Mouse (Mus musculus): Measurements from ENCODE around the gene Dlx4. TPM values are rescaled to one million over a fixed set of nuclear protein-coding genes. Genes with fewer than 3 reads are reported as not detected.

The Dlx4 gene
- total RNA-seq (2014; rRNA removed) = 0.52 and 0.68 TPM in 2 replicates
- polyA plus RNA-seq (2015; fragmentation: Nextera tagmentation; extraction: Ambion mirVana) = 0.29 and 0.43 TPM in 2 replicates

DNA sequence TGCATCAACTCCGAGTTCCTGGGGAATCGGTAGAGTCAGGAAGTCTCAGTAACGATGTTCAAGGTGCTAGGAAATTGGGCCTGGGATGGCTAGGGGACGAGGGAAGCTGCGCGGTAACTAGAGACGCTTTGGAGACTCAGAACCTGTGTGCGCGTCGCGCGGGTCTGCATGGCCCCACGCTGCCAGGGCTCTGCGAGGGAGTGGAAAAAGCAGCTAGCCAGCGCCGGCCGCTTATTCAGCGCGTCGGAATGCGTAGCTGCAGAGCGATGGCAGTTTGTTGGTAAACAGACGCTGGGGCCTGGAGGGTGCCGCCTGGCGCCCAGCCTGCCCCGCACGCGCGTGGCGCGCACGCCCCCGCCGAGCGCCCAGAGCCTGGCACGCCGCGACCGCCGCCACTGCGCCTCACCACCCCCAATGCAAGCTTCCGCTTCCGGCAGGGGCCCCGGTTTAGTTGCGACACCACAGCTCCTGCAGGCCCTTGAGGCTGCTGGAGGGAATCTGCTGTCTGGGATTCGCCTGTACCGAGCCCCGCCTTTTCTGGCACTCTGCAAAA is at the start of gene Dlx4:
TSS of gene Dlx4 (minus strand) at position 413 of the 553 bp plus-strand sequence.
- Histone ChIP-seq H3K36me3 (ENCODE audit: insufficient read depth, low read length) (no peaks in the 10 kb centered on the region), H3K4me3 (ENCODE audit: low read length) (peak within 1 kb of the TSS; percentile 34), H3K27me3 (ENCODE audit: insufficient read depth, low read length) (peaks cover 85% of the 10 kb centered on the region), H3K4me2 (ENCODE audit: low read depth, low read length) (peak within 1 kb of the TSS; percentile 62), H3K4me1 (ENCODE audit: insufficient read depth, low read length) (peaks cover 11% of the 10 kb centered on the region), H3K9ac (replicated peaks; ENCODE audit: low read length) (no peak within 1 kb of the TSS), H3K9me3 (ENCODE audit: low read length) (no peaks in the 10 kb centered on the region), H3K27ac (no peak within 1 kb of the TSS)
- WGBS = under 1% methylated on average over 48 of the region's 48 CpGs
- ATAC-seq (0 out of 2 replicates have a peak, but pooled peaks have one; percentile 45), DNase-seq (ENCODE audit: low spot score) (peak; percentile 46)
- no peak for TF ChIP-seq CTCF (IDR thresholded peaks at IDR 0.05; ENCODE audit: low read depth)

DNA sequence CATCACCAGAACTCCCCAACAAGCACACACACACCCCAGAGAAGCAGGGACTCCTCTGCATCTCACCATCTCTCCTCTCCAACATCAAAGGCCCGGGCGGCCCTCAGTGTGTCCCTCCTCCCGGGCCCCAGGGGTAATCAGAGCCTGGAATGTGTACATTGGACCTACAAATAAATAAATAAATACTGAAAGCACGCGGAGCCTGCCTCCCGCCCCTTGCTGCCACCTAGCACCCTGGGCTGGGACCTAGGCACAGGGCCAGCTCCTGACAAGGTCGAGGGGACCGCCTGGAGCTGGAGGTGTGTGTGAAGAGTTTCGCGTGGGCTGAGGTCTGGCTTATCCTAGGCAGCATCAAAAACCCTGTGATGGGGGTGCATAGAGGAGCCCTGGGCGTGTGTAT is 43.8 kb upstream of the Dlx4 start:
- Histone ChIP-seq H3K4me1 (ENCODE audit: insufficient read depth, low read length) (no peaks in the 10 kb centered on the region), H3K4me3 (ENCODE audit: low read length) (no peak overlapping the region), H3K9ac (replicated peaks; ENCODE audit: low read length) (no peak overlapping the region), H3K27ac (no peak overlapping the region), H3K36me3 (ENCODE audit: insufficient read depth, low read length) (no peaks in the 10 kb centered on the region), H3K27me3 (ENCODE audit: insufficient read depth, low read length) (no peaks in the 10 kb centered on the region), H3K9me3 (ENCODE audit: low read length) (no peaks in the 10 kb centered on the region), H3K4me2 (ENCODE audit: low read depth, low read length) (no peak overlapping the region)
- DNase-seq (ENCODE audit: low spot score) (no peak), ATAC-seq (no peak)
- 64% methylated on average over 11 of the region's 11 CpGs for WGBS
- no peak for TF ChIP-seq CTCF (IDR thresholded peaks at IDR 0.05; ENCODE audit: low read depth)

DNA sequence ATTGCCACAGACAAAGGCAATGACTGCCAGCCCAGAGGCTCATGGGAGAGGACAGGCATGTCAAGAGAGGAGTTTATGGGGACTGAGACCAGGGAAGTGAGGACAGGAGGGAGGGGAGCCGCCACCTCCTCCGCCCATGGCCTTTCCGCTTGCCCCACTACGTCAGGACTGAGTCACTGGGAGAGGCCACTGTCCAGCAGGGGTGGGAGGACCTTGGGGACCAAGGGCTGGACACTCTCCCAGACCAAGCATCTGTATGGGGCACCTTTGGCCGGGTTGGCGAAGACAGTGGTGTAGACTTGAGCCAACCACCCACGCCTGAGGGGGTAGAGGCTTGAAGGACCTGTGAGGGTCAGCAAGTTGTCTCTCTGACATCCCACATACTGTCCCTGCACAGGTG is 40.8 kb upstream of the Dlx4 start:
- no peaks in the 10 kb centered on the region for H3K27me3 ChIP-seq (ENCODE audit: insufficient read depth, low read length)
- 91% methylated on average over 7 of the region's 7 CpGs for WGBS
- no peak overlapping the region for H3K9ac ChIP-seq (replicated peaks; ENCODE audit: low read length)
- ATAC-seq (no peak), DNase-seq (ENCODE audit: low spot score) (no peak)
- no peaks in the 10 kb centered on the region for H3K9me3 ChIP-seq (ENCODE audit: low read length)
- no peaks in the 10 kb centered on the region for H3K36me3 ChIP-seq (ENCODE audit: insufficient read depth, low read length)
- H3K4me2 ChIP-seq (ENCODE audit: low read depth, low read length) = no peak overlapping the region
- no peak overlapping the region for H3K4me3 ChIP-seq (ENCODE audit: low read length)
- TF ChIP-seq CTCF (IDR thresholded peaks at IDR 0.05; ENCODE audit: low read depth) = no peak
- H3K27ac ChIP-seq = no peak overlapping the region
- H3K4me1 ChIP-seq (ENCODE audit: insufficient read depth, low read length) = no peaks in the 10 kb centered on the region

GRCm38 (mm10) chr11:95185700-95186099 is 39.6 kb upstream of the Dlx4 start:
- 17% methylated on average over 11 of the region's 11 CpGs for WGBS
- Histone ChIP-seq H3K9me3 (ENCODE audit: low read length) (no peaks in the 10 kb centered on the region), H3K27me3 (ENCODE audit: insufficient read depth, low read length) (no peaks in the 10 kb centered on the region), H3K4me1 (ENCODE audit: insufficient read depth, low read length) (no peaks in the 10 kb centered on the region), H3K9ac (replicated peaks; ENCODE audit: low read length) (no peak overlapping the region), H3K4me3 (ENCODE audit: low read length) (no peak overlapping the region), H3K27ac (no peak overlapping the region), H3K36me3 (ENCODE audit: insufficient read depth, low read length) (no peaks in the 10 kb centered on the region), H3K4me2 (ENCODE audit: low read depth, low read length) (no peak overlapping the region)
- ATAC-seq (peak; percentile 18; the same call in 1 of the 2 replicates), DNase-seq (ENCODE audit: low spot score) (peak; percentile 18)
- TF ChIP-seq CTCF (IDR thresholded peaks at IDR 0.05; ENCODE audit: low read depth) = no peak

GRCm38 (mm10) chr11:95184561-95184960 is 38.5 kb upstream of the Dlx4 start:
- Histone ChIP-seq H3K4me3 (ENCODE audit: low read length) (no peak overlapping the region), H3K36me3 (ENCODE audit: insufficient read depth, low read length) (no peaks in the 10 kb centered on the region), H3K9ac (replicated peaks; ENCODE audit: low read length) (no peak overlapping the region), H3K4me2 (ENCODE audit: low read depth, low read length) (no peak overlapping the region), H3K4me1 (ENCODE audit: insufficient read depth, low read length) (no peaks in the 10 kb centered on the region), H3K9me3 (ENCODE audit: low read length) (no peaks in the 10 kb centered on the region), H3K27me3 (ENCODE audit: insufficient read depth, low read length) (no peaks in the 10 kb centered on the region), H3K27ac (no peak overlapping the region; the same call in 1 of the 2 replicates)
- TF ChIP-seq CTCF (IDR thresholded peaks at IDR 0.05; ENCODE audit: low read depth) = no peak
- no peak for DNase-seq (ENCODE audit: low spot score)
- 45% methylated on average over 5 of the region's 5 CpGs for WGBS
- peak; percentile 40; the same call in 1 of the 2 replicates for ATAC-seq

GRCm38 (mm10) chr11:95179311-95179710 is 33.2 kb upstream of the Dlx4 start:
- ATAC-seq = no peak
- H3K4me2 ChIP-seq (ENCODE audit: low read depth, low read length) = no peak overlapping the region
- DNase-seq (ENCODE audit: low spot score) = no peak
- no peak for TF ChIP-seq CTCF (IDR thresholded peaks at IDR 0.05; ENCODE audit: low read depth)
- no peak overlapping the region for H3K27ac ChIP-seq
- no peaks in the 10 kb centered on the region for H3K9me3 ChIP-seq (ENCODE audit: low read length)
- no peaks in the 10 kb centered on the region for H3K27me3 ChIP-seq (ENCODE audit: insufficient read depth, low read length)
- WGBS = 43% methylated on average over 12 of the region's 12 CpGs
- H3K4me3 ChIP-seq (ENCODE audit: low read length) = no peak overlapping the region
- H3K4me1 ChIP-seq (ENCODE audit: insufficient read depth, low read length) = no peaks in the 10 kb centered on the region
- no peak overlapping the region for H3K9ac ChIP-seq (replicated peaks; ENCODE audit: low read length)
- no peaks in the 10 kb centered on the region for H3K36me3 ChIP-seq (ENCODE audit: insufficient read depth, low read length)

GRCm38 (mm10) chr11:95165857-95166256 is 19.8 kb upstream of the Dlx4 start:
- Histone ChIP-seq H3K4me3 (ENCODE audit: low read length) (no peak overlapping the region), H3K9me3 (ENCODE audit: low read length) (no peaks in the 10 kb centered on the region), H3K9ac (replicated peaks; ENCODE audit: low read length) (no peak overlapping the region), H3K4me2 (ENCODE audit: low read depth, low read length) (no peak overlapping the region), H3K27me3 (ENCODE audit: insufficient read depth, low read length) (no peaks in the 10 kb centered on the region), H3K36me3 (ENCODE audit: insufficient read depth, low read length) (no peaks in the 10 kb centered on the region), H3K4me1 (ENCODE audit: insufficient read depth, low read length) (no peaks in the 10 kb centered on the region), H3K27ac (no peak overlapping the region)
- no peak for DNase-seq (ENCODE audit: low spot score)
- no peak for ATAC-seq
- TF ChIP-seq CTCF (IDR thresholded peaks at IDR 0.05; ENCODE audit: low read depth) = no peak
- 80% methylated on average over 5 of the region's 5 CpGs for WGBS

All from hindbrain, postnatal 0 days (tissue).